Mouse (Mus musculus) layer of hippocampus, postnatal 36 days (tissue): ENCODE results near the gene Sfta2. TPM values are rescaled to one million over a fixed set of nuclear protein-coding genes. Genes with fewer than 3 reads are reported as not detected.

Experiments used
- DNase-seq, 2 experiments: peaks; one replicate each; pipeline ENCODE4 v3.0.0; 2022
- total RNA-seq, 2 experiments: library from RNA; stranded (reverse); gene quantifications; 2 replicates each; pipeline ENCODE4 v1.2.3; 2021

The Sfta2 gene
- total RNA-seq, 2 experiments from 2014 or later: not detected

DNA sequence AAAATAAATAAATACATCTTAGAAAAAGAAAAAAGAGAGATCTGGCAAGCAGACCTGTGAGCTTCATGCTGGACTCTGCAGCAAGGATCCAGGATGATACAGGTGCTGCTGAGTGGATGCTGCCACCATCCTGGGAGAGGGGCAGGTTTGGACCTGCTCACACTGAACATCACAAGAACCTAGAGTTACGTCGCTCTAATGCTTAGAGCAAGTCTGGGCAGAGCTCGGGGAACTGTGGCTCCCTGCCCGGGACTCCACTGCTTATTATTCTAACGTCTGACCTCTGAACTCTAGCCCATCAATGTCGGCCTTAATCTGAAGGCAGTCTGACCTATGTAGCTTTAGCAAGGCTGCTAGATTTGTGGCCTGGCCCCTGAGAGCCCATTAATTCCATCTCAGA lies 79.2 kb downstream of the Sfta2 start:
- DNase-seq: no peak

DNA sequence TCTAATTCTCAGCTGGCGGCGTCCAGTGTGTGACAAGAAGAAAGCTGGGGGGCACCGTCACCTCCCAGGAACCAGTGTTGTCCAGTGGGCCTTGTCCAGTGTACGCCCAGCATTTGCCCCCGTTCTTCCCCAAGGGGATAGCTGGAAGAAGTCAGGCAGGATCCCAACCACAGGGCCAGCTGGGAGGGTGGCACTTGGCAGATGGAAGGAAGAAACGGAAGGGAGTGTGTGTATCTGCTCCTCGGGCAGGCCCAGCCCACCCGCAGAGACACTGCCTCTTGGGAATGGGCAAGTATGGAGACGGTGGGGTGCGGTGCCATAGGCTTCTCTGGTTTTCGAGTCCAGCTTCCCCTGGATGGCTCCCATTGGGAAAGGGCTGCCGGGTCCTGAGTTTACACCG lies 80.6 kb downstream of the Sfta2 start:
- no peak for DNase-seq

GRCm38 (mm10) chr17:35685061-35685460 lies 83.7 kb downstream of the Sfta2 start:
- DNase-seq: no peak

DNA sequence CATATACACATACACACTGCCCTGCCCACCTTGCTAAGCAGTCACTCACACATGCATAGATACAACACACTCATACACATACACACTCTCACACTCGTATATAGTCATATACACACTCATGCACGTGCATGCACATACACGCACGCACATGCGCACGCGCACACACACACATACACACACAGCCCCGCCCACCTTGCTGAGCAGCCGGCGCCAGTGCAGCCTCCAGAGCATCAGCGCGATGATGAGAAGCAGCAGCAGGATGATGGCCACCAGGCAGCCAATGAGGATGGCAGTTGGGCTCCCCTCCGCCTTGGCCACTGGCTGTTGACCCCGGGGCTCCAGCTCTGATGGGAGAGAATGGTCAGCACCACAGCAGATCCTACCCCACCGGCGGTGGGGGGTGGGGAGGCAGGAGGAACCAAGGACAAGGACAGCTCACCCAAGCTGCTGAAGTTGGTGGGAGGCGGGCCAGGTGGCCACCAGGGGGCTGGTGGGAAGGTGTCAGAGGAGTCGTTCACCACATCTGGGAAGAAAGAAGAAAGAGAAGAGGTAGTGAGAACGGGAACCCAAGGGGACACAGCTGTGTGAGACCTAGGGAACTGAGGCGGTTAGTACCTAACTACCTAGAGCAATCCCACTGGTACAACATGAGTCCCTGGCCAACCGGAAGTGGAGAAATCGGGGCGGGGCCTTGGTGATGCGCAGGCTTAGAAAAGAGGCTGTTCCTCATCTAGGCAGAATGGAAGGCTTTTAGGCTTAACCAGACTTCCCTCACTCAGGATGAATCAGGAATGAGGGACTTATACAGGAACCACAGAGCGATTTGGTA lies 87.2 kb downstream of the Sfta2 start:
- DNase-seq: no peak

DNA sequence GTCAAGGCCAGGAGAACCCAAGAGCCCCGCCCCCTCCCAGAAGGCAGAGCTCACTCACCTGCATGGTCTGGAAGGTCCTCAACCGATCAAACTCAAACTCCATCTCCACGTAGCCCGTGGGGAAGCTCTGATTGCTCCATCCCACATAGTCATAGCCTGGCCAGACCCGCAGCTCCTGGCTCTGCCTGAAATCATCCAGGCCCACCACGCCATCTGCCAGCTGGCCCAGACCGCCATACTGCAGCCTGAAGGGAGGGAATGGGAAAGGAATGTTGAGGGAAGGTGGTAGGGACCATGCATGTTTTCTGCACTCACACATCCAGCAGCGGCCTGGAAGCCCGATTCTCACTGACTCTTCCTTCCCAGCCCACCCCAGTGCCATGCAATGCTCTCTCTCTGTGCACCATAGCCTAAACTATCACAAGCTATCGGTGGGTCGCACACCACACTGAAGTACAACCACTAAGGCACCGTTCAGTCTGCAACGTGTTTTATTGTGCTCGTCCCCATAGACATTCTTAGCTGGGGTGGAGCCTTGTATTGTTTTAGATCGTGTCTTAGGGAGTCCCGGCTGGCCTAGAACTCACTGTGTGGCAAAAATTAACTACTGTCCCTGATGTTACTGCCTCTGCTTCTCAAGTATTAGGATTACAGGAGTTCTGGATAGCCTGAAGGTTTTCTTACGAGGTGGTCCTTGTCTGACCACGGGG lies 88.7 kb downstream of the Sfta2 start:
- DNase-seq: no peak

DNA sequence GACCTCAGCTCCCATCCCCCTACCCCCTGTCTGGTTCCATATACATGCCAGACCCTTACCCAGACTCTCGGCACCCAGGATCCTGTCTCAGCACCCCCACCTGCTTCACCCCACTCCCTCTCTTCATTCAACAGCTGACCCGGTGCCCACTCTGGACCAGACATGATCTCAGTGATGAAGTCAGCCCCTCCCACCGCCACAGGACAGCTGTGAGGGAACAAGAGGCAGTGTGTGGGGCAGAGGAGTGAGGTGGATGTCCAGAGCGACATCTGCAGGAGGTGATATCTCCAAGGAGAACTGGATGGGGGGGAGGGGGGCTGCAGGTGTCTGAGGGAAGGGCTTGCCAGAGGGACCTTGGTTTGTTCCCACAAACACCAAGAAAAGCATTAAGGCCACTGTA lies 90.5 kb downstream of the Sfta2 start:
- no peak for DNase-seq

DNA sequence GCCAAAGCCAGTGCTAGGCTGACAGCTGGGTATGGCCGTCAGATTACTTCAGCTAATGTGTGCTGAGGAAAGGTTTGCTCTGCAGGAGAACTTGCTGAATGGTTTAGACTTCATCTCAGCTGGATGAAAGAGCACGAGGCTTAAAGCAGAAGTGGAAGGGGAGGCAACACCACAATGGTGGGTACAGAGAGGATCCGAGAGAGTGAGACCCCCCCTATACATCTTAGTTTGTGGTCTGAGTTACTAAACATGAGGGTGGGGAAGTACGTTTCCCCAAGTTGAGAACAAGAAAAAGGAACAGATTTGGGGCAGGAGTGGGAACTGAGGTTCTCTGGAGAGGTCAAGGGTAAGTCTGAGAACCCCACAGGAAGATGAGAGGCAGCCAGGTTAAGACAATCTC lies 91.0 kb downstream of the Sfta2 start:
- DNase-seq: no peak

DNA sequence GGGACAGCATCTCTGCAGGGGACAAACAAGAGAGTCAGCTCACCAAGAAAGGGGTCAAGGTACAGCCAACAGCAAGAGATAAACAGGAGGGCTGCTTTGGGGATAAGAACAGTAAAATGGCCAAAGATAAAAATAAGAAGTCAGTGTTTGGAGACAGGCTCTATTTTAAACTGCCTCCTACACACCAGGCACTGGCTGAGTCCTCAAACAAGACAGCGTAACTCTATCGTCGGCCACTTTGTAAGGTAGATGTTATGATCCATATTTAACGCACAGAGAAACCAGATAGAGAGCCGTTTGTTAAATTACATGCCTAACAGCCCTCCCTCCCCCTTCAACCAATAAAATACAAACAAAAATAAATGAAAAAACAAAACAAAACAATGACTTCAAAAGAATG lies 92.6 kb downstream of the Sfta2 start:
- no peak for DNase-seq

- DNase-seq: no peak
Measured at GRCm38 (mm10) chr17:35695289-35695688, 93.9 kb downstream of the Sfta2 start.

DNA sequence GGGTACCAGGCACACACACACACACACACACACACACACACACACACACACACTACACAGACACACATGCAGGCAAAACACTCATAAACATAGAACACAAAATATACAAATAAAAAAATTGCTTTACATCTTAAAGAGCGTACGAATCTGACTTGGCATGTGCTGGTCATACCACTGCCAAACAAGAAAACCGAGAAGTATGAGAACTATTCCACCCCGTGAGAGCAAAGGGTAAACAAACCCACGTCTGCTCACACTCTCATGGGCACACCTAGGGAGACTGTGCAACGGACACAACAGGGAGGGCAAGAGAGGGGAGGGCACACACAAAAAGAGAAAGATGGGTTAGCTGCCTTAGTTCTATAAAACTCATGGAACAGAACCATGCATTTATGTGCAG lies 95.3 kb downstream of the Sfta2 start:
- no peak for DNase-seq

- DNase-seq: no peak
Measured at GRCm38 (mm10) chr17:35697429-35697758, 96.0 kb downstream of the Sfta2 start.

GRCm38 (mm10) chr17:35697759-35698500 lies 96.6 kb downstream of the Sfta2 start:
- DNase-seq: peak in 1 of 2 experiments; percentile 60

GRCm38 (mm10) chr17:35698501-35698883 lies 97.1 kb downstream of the Sfta2 start:
- no peak for DNase-seq

DNA sequence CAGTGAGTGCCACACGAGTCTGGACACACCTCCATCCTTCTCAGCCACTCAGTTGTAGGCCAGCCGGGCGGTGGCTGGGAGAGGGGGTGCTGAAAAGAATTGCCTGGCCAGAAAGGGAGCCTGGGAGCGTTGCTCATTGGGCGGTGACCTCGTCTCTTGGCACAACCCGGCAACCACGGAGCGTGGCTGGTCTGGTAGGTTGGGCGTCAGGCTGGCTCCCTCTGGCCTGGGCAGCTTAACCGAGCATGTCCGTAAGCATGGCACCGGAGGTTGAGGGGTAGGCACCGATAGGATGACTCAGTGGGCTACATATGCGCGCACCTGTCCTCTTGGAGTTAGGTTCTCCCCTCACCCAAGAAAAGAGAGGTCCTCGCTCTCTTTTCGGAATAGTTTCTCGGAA lies 98.6 kb downstream of the Sfta2 start:
- DNase-seq: peak; percentile 68 to 72

Other genes starting within 250 kb of the Sfta2 start
- 1 to 10 TPM; 1.3 to 2.5 TPM for gene H2-Q4, start 221.9 kb upstream of the Sfta2 start, total RNA-seq
- gene H2-Q6, start 176.7 kb upstream of the Sfta2 start, total RNA-seq: not detected
- gene H2-Q7, start 162.4 kb upstream of the Sfta2 start, total RNA-seq: under 1 TPM; 0.65 to 0.88 TPM
- gene H2-Q10, start 131.5 kb upstream of the Sfta2 start, total RNA-seq: under 1 TPM in 1 of 2 experiments, not detected in 1; 0.15 TPM
- gene Pou5f1, start 95.5 kb upstream of the Sfta2 start, total RNA-seq: under 1 TPM in 1 of 2 experiments, not detected in 1; 0.32 TPM
- 1 to 10 TPM; 4.3 to 5.8 TPM for gene Tcf19, start 84.7 kb upstream of the Sfta2 start, total RNA-seq
- 10 to 100 TPM in 1 of 2 experiments, 1 to 10 TPM in 1; 9.3 to 10.0 TPM for gene Cchcr1, start 84.4 kb upstream of the Sfta2 start, total RNA-seq
- gene Psors1c2, start 68.3 kb upstream of the Sfta2 start, total RNA-seq: under 1 TPM; 0.42 to 0.63 TPM
- under 1 TPM in 1 of 2 experiments, not detected in 1; 0.40 TPM for gene Cdsn, start 49.4 kb upstream of the Sfta2 start, total RNA-seq
- gene 2300002M23Rik, start 34.1 kb upstream of the Sfta2 start, total RNA-seq: not detected
- gene Gm9573, start 25.1 kb downstream of the Sfta2 start, total RNA-seq: not detected
- not detected for gene Mucl3, start 42.1 kb downstream of the Sfta2 start, total RNA-seq
- gene Vars2, start 66.0 kb downstream of the Sfta2 start, total RNA-seq: 10 to 100 TPM; 41.8 to 43.4 TPM
- gene Gtf2h4, start 72.2 kb downstream of the Sfta2 start, total RNA-seq: 10 to 100 TPM; 31.1 to 32.1 TPM
- 10 to 100 TPM; 62.7 to 63.9 TPM for gene Ddr1, start 103.1 kb downstream of the Sfta2 start, total RNA-seq
- gene Ier3, start 220.1 kb downstream of the Sfta2 start, total RNA-seq: 1 to 10 TPM; 4.2 to 6.5 TPM
- gene Flot1, start 221.7 kb downstream of the Sfta2 start, total RNA-seq: 100 to 1,000 TPM; 124 to 132 TPM
- gene Tubb5, start 236.8 kb downstream of the Sfta2 start, total RNA-seq: 100 to 1,000 TPM; 360 to 381 TPM
- gene Mdc1, start 240.0 kb downstream of the Sfta2 start, total RNA-seq: 10 to 100 TPM; 13.1 to 19.5 TPM